Mouse (Mus musculus): ENCODE measurements around the gene Cdhr1. TPM values are rescaled to one million over a fixed set of nuclear protein-coding genes. Genes with fewer than 3 reads are reported as not detected.

The Cdhr1 gene
- polyA plus RNA-seq, 1 experiment, result 0.12 TPM

DNA sequence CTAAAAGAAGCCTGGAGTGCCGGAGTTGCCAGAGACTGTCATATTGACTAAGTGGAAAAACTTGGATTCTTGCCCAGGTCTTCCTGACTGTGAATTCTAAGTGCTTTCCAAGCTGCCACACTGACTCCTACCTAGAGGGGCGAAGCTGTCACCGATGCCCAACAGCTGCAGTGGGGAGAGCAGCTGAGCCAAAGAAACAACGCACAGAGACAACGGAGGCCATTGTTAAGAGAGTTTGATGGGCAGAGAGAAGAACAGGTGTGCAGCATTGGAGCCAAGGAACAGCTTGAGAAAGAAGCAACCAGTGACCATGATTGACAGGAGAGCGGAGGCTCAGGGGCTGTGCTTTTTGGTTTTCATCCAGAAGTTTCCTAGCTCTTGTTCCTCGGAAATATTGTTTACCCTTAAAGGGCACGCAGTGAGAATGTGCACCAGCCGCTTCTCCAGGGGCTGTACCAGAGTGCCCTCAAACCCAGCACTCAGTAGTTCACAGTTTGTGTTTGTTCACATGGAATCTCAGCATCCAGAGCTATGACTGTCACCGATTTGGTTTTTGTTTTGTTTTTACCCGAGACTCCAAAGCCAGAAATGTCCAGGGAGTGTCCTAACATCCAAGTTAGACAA, 65.6 kb downstream of the Cdhr1 start:
- H3K4me1 ChIP-seq (ENCODE audit: control insufficient read depth, insufficient read depth, low read length), result no peaks in the 10 kb centered on the region
- H3K4me3 ChIP-seq (ENCODE audit: insufficient read depth, low read length), result no peak overlapping the region
- no peak overlapping the region for H3K27ac ChIP-seq (ENCODE audit: insufficient read depth, low read depth, low read length)
- TF ChIP-seq POLR2A (IDR thresholded peaks at IDR 0.05; ENCODE audit: borderline replicate concordance, low read depth, low read length) (no peak), CTCF (IDR thresholded peaks at IDR 0.05; ENCODE audit: low read depth, low read length) (no peak)

GRCm38 (mm10) chr14:37028555-37028954, 69.6 kb downstream of the Cdhr1 start:
- H3K4me1 ChIP-seq (ENCODE audit: control insufficient read depth, insufficient read depth, low read length), result no peaks in the 10 kb centered on the region
- no peak overlapping the region for H3K4me3 ChIP-seq (ENCODE audit: insufficient read depth, low read length)
- no peak overlapping the region for H3K27ac ChIP-seq (ENCODE audit: insufficient read depth, low read depth, low read length)
- TF ChIP-seq POLR2A (IDR thresholded peaks at IDR 0.05; ENCODE audit: borderline replicate concordance, low read depth, low read length), result no peak

DNA sequence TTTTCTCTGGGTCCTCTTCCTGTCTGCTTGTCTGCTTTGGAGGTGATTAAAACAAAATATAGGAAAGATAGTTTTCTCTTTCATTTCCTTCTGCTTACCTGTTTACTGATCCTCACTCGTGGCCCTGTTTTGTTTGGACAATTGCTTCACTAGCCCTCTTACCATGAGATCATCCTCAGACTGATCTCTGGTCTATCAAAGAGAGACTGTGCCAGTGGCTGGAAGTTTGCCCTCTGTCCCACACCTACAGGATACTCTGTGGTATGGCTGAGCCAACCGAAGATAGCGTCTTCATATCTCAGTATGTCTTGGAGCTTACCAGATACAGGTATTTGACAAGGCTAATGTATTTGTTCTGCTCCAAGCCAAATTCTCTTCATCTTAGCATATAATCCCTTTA, 70.2 kb downstream of the Cdhr1 start:
- no peak overlapping the region for H3K27ac ChIP-seq (ENCODE audit: insufficient read depth, low read depth, low read length)
- TF ChIP-seq CTCF (IDR thresholded peaks at IDR 0.05; ENCODE audit: low read depth, low read length) (no peak), POLR2A (IDR thresholded peaks at IDR 0.05; ENCODE audit: borderline replicate concordance, low read depth, low read length) (no peak)
- H3K4me3 ChIP-seq (ENCODE audit: insufficient read depth, low read length), result no peak overlapping the region
- H3K4me1 ChIP-seq (ENCODE audit: control insufficient read depth, insufficient read depth, low read length), result no peaks in the 10 kb centered on the region

Other genes starting within 250 kb of the Cdhr1 start
- 12.3 and 12.5 TPM in 2 replicates for gene Ccser2, start 129.6 kb downstream of the Cdhr1 start, polyA plus RNA-seq (2012; ENCODE audit: insufficient read depth, insufficient read length, missing spikeins)
- gene Rgr, start 49.4 kb downstream of the Cdhr1 start, polyA plus RNA-seq (2012; ENCODE audit: insufficient read depth, insufficient read length, missing spikeins), result not detected in 2 replicates
- not detected in 2 replicates for gene Lrit1, start 43.5 kb downstream of the Cdhr1 start, polyA plus RNA-seq (2012; ENCODE audit: insufficient read depth, insufficient read length, missing spikeins)
- gene Lrit2, start 30.4 kb downstream of the Cdhr1 start, polyA plus RNA-seq (2012; ENCODE audit: insufficient read depth, insufficient read length, missing spikeins), result not detected in 2 replicates
- gene 2610528A11Rik, start 15.7 kb upstream of the Cdhr1 start, polyA plus RNA-seq (2012; ENCODE audit: insufficient read depth, insufficient read length, missing spikeins), result 5.2 and 6.2 TPM in 2 replicates
- 144 and 146 TPM in 2 replicates for gene Ghitm, start 36.9 kb upstream of the Cdhr1 start, polyA plus RNA-seq (2012; ENCODE audit: insufficient read depth, insufficient read length, missing spikeins)